Mouse (Mus musculus): ENCODE results near the gene Fhl2.

Gene Fhl2

DNA sequence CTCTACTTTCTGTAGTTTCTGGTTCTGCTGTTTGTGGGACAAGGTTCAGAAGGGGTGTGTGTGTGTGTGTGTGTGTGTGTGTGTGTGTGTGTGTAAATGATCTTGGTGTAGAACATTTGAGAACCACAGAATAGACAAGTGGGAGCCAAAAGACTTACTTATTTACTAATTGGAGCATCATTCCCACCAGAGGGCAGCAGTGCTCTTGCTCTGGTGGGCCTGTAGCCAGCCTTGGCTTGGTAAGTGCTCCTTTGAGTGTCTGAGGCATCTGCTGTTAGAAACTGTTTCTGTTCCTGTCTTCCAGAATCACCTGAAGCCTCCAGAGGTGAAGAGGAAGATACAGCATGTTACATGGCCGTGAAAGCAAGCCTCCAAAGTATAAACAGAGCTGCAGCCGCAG, 83.9 kb downstream of the Fhl2 start:
- DNase-seq (ENCODE audit: low spot score in 2 of 2), result peak; percentile 32 to 64

DNA sequence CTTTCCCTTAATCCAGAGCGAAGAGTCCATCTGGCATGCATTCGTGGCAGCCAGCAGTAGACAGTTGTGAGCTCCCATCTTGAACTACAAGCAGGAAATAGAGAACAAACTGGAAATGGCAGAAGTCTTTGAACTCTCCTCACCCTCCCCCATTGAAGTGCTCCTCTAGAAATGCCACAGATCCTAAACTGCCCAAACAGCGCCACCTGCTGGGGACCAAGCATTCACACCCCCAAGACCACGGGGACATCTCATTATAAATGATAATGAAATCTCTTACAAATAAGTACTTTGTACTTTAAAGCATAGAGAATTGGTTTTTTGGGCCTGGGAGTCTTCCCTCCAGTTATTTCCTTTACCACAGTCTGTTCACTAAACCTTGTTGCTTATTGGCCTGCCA, 86.2 kb downstream of the Fhl2 start:
- DNase-seq (ENCODE audit: low spot score in 2 of 2), result peak; percentile 54 to 87

DNA sequence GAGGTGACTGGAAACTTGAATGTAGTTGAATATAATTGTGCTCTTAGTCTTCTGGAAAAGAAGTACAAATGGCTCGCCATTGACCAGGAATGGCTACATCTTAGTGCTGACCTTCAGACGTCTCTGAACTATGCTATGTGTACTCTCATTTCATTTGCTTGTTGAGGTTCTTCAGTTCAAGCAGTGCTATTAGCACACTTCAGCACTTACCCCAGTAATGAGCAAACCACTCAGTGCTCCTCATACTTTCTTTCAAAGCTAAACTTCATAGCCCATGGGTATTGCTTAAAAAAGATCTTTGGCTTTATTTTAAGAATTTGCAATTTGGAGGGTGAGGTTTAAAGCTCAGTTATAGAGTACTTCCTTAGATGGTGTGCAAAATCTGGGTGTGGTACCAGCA, 88.1 kb downstream of the Fhl2 start:
- DNase-seq (ENCODE audit: low spot score in 2 of 2), result no peak

DNA sequence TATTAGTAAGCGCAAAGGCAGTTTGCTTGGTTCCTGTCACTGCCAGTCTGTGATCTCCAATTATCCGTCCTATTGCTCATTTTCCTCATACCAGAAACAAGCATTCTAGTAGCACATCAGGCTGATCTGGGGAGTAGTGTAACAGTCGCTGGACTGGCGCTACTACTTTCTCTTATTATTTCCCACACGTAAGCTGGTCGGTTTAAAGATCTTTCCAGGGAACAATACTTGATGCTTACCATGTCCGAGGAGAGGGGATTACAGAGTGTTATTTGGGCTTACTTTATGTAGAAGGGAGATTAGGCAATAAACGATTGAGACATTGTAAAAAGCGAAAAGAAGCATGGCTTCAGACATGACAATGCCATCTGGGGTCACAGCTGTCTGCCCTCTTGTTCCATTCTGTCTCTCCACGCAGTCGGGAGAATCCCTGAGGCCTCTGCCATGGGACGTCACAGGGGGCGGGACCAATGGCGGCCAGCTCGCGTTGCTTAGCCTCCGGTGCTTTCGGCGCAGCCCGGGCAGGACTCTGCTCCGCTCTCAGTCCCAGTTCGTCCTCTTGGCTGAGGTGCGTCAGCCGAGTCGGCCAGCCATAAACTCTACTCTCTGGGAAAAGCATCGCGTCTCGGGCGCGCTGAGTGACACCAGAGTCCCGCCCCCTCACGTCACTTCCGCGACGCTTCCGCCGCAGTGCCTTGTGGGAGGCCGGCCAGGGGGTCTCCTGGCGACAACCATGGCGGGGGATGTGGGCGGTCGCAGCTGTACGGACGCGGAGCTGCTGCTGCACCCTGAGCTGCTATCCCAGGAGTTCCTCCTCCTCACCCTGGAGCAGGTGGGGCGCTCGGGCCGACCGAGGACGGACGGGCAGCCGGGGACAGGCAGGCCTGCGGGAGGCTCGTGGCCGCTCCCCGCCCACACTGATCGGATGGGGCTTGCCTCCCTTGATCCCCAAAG, 98.5 kb downstream of the Fhl2 start, which contains the start of the genes Tgfbrap1 and AI597479:
Gene Tgfbrap1, minus strand, starts transcription at position 607 of the 954 bp plus-strand sequence.
Gene AI597479, plus strand, starts transcription at position 680 of the 954 bp plus-strand sequence.
- peak; percentile 84 to 93 for DNase-seq (ENCODE audit: low spot score in 2 of 2)

DNA sequence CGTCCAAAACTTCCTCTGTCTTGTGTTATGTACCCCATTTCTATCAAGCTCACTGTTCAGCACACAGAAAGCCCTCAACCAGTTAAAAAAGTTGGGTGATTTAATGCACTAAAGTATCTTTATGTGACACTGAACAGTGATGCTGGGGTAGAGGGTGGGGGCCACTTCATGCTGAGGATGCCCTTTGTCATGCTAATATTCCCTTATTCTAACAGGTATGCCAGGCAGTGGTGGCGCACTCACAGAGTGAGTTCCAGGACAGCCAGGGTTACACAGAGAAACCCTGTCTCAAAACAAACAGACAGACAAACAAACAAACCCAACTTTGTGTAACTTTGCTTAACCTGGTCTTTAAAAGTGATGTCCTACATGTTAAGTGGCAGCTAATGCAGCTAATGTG, 102.6 kb downstream of the Fhl2 start:
- peak in 1 of 2 experiments; percentile 48 for DNase-seq (ENCODE audit: low spot score in 2 of 2)

DNA sequence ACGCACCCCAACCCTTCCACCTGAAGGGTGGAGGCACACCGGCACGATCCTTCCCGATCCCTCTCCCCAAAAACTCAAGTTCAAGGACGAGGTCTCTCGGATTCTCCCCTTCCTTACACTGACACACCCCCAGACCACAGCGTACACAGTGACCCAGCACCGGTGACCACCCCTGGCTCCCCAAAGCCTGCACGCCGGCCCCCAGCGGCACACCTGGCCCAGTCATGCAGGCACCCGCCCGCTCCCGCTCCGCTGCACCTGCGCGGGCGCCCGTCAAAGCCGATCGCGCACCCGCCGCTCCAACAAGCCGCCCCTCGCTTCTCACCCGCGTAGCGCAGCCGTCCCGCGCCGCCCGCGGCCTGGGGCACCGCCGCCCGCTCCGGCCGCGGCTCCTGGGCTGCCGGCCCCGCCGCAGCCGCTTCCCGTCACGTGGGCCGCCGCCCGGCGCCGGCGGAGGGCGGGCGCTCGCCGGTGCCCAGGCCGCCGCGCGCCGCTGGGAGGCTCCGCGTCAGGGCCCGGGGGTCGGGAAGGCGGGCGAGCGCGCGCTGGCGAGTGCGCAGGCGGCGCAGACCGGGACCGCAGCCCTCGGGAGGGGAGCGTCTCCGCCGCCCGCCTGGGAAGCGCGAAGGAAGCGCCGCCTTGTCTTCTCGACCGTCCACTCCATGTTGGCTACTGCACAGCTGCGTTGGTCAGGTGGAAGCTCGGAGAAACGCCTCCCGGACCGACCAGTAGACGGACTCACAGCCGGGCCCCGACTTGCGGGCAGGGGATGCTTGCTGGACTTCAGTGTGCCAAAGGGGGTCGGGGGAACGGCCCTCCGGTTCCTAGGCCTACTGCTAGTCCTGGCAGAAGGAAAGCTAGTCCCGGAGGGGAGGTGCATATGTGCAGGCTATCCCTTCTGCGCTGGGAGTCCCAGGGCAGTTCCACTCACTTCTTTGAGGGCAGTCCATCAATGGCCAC, 104.4 kb downstream of the Fhl2 start:
- peak; percentile 49 to 82 for DNase-seq (ENCODE audit: low spot score in 2 of 2)

DNA sequence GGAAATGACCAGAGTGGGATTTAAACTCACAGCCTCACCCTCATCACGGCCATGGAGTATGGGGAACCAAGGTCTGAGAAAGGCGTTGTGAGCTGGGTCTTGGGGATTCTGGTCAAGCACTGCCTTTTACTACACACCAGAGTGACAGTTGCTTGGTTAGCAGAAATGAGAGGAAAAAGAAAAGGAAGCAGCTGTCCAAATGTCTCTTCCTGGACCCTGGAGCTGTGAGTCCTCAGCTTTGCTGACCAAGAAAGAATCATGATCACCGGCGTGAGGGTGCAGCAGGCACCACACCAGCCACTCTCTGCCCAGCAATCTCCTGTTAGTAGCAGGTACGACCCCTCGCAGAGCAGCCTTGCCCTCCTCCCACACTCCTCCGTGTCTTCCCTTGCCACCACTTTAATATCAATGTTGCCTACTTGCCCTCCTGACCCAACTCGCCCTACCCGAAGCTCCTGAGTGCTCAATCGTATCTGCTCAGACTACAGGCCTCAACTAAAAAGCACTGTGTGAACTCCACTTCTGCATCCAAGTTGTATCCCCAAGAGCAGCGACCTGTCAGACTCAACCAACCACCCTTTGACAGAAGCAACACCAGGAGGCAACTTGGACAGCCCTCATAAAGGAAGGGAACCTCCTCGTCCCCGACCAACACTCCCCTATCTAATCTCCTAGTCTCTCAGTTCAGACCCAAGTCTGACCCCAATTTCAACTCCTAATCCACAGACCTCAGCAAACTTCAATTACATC, 105.3 kb downstream of the Fhl2 start:
- DNase-seq (ENCODE audit: low spot score in 2 of 2), result no peak

DNA sequence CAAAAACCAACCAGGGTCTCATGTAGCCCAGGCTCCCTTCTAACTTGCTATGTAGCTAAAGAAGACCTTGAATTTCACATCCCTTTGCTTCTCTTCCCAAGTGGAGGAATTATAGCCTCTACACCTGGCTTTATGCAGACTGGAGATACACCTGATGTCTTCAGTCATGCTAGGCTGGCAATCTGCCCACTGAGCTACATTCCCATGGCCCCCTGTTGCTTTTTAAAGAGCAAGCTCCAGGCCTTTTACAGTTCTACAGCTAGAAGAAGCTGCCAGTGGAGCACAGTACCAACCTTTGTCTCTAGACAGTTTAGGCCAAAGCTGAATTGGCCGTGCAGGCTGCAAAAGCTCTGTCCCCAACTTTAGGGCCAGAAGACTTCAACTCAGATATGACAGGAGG, 106.4 kb downstream of the Fhl2 start:
- peak in 1 of 2 experiments; percentile 40 for DNase-seq (ENCODE audit: low spot score in 2 of 2)

DNA sequence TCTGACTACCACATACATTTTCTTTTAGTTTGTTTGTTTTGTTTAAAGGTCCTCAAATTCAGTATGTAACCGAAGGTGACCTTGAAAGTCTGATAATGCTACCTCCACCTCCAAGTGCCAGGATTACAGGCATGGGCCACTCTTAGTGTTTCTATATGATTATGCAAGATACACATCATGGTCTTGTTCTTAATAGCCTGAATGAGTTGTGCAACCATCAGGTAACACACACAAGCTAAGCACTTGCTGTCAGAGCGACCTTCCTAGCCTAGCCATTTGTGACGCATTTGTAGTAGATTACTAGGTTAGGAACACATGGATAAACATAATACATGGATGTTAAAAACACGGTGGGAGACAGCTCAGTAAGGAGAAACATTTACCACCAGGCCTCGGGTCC, 113.8 kb downstream of the Fhl2 start:
- no peak for DNase-seq (ENCODE audit: low spot score in 2 of 2)

DNA sequence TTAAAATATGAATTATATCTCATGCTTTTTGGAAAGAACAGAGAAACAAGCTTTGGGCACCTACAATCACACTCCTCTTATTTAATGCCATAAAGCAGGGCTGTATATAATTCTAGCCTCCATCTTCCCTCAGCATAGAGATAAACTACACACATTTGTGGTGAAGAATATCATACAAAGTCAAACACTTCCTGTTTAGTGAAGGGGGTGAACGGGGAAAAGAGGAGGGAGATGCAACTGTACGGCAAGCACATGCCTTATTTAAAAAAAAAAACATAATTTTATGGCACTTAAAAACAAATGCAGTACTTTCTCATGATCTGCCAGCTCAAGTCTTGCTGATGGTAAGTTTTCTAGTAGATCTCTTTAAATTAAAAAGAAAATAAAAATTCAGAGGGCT, 118.7 kb downstream of the Fhl2 start:
- DNase-seq (ENCODE audit: low spot score in 2 of 2), result no peak

DNA sequence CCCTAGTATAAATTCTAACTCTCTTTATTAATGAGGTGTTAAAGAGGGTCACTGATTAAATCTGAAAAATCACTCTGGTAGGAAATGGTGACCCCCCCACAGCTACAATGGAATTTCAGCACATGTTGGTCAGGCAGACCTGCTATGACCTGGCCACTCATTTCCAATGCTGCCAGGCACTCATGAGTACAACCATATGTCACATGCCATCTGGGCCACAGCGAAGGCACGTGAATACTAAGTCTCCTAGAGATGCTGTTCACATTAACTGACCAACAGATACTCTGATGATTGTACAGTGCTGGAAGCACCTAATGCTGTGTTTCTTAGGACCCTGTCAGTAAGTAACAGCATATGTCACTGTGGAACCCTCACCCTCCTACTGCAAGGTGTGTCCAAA, 122.0 kb downstream of the Fhl2 start:
- no peak for DNase-seq (ENCODE audit: low spot score in 2 of 2)

All from spleen, postnatal 4 days (tissue).